Mouse (Mus musculus) myocyte (in vitro differentiated cells): ENCODE results near the gene Krtap21-1.

Experiments used
- CEBPB ChIP-seq: IDR thresholded peaks from 2 replicates; pipeline ENCODE4 v1.6.1; 2011; ENCODE audit warnings: mild to moderate bottlenecking, moderate library complexity; ENCODE audit not compliant: poor library complexity, insufficient read depth, severe bottlenecking
- MYOG ChIP-seq, 3 experiments: IDR thresholded peaks; one replicate each; pipeline ENCODE4 v1.6.1; 2011; ENCODE audit warnings: control low read depth in 2 of 3, low read depth in 2 of 3, mild to moderate bottlenecking in 2 of 3; ENCODE audit not compliant: insufficient read length in 2 of 3, control insufficient read depth in 1 of 3, insufficient read depth in 1 of 3
- POLR2A ChIP-seq: IDR thresholded peaks from one replicate; pipeline ENCODE4 v1.6.1; 2011; ENCODE audit warnings: low read depth, mild to moderate bottlenecking, control low read depth, moderate library complexity; ENCODE audit not compliant: insufficient read length
- TCF12 ChIP-seq: IDR thresholded peaks from one replicate; pipeline ENCODE4 v1.6.1; 2011; ENCODE audit warnings: mild to moderate bottlenecking, control low read depth; ENCODE audit not compliant: poor library complexity, insufficient read depth, severe bottlenecking
- USF1 ChIP-seq: IDR thresholded peaks from one replicate; pipeline ENCODE4 v1.6.1; 2011; ENCODE audit warnings: low read depth, mild to moderate bottlenecking, control low read depth, moderate library complexity

DNA sequence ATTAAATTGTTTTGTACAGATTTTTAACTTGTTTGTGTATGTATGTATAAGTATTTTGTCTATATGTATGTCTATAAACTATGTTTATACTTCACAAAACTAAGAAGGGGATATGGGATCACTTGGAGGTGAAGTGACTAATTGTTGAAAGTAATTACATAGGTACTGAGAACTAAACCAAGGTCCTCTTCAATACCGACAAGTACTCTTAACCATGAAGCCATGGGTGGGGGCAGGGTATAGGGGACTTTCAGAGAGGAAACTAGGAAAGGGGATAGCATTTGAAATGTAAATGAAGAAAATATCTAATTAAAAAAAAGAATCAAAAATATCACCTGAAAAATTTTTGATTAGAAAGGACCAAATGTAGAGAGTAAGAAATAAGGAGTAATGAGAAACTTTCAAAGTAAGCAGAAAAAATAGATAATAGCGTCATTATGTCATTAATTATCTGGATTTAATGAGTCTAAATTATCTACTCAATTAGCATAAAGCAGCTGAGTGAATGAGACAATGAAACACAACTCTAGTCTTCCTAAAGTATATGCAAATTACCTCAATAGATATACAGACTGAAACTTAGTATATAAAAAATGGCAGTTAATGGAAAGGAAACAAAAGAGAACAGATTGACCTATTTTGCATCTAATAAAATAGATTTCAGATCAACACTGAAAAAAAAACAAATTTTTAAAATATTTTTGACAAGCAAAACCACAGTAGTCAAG lies 30.8 kb downstream of the Krtap21-1 start:
- TF ChIP-seq TCF12: no peak
- no peak for TF ChIP-seq MYOG (IDR thresholded peaks at IDR 0.05; ENCODE audit: control insufficient read depth in 1 of 3, insufficient read depth in 1 of 3, insufficient read length in 2 of 3, low read depth in 2 of 3)
- no peak for TF ChIP-seq CEBPB
- no peak for TF ChIP-seq POLR2A
- no peak for TF ChIP-seq USF1
